Mouse (Mus musculus): ENCODE measurements around the gene Gm45711. TPM values are rescaled to one million over a fixed set of nuclear protein-coding genes. Genes with fewer than 3 reads are reported as not detected.
"Not testable (repeated sequence)": the region's sequence is repeated elsewhere in the genome, so short reads cannot be mapped to it uniquely, and the experiment has no call there.

The Gm45711 gene
- polyA plus RNA-seq, 1 experiment from 2014 or later: not detected

DNA sequence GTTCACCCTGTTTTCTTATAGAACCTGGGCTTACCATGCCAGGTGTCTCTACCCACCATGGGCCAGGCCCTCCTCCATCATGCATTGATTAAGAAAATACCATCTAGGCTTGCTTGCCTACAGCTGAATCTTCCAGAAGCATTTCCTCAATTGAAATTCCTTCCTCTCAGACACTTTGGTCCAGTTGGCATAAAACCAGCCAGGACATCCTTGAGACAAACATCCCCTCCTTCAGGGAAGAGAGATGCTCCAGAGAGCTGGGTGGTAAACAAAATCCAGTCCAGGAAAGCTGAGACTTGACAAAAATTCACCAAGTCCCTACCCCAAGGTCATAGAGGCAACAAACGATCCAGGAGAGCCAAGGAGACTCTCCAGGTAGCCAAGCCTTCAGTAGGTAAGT is 24.3 kb upstream of the Gm45711 start:
- no peak overlapping the region for H3K4me3 ChIP-seq (ENCODE audit: low read depth, low read length)
- H3K4me2 ChIP-seq (ENCODE audit: low read length): no peak overlapping the region
- no peak for ATAC-seq
- no peaks in the 10 kb centered on the region for H3K36me3 ChIP-seq (ENCODE audit: control insufficient read depth, insufficient read depth, low read length)
- no peaks in the 10 kb centered on the region for H3K4me1 ChIP-seq (ENCODE audit: control insufficient read depth, insufficient read depth, low read length)
- H3K27ac ChIP-seq (ENCODE audit: low read depth, low read length): no peak overlapping the region
- no peaks in the 10 kb centered on the region for H3K9me3 ChIP-seq (replicated peaks; ENCODE audit: control insufficient read depth, low read length)
- DNase-seq (ENCODE audit: low spot score): no peak
- H3K9ac ChIP-seq (ENCODE audit: low read length): no peak overlapping the region
- WGBS: 77% methylated on average over 1 of the region's 1 CpGs
- no peaks in the 10 kb centered on the region for H3K27me3 ChIP-seq (replicated peaks; ENCODE audit: control insufficient read depth, insufficient read depth, low read length)

DNA sequence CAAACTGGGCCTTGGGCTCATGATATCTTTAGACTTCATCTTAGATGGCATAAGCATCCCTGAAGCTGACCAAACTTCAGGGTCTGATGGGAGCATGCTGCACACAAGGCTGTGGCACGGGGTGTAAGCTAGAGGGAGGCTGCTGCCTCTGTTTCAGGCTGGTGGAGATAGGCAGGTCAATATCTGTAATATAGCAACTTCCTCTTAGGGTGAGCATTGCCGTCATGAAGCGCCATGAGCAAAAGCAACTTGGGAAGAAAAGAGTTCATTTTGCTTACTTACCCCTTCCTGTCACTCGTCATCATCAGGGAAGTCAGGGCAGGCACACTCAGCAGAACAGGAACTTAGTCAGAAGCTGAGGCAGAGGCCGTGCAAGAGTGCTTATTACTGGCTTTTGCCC is 23.9 kb upstream of the Gm45711 start:
- WGBS: 80% methylated on average over 5 of the region's 5 CpGs
- no peak overlapping the region for H3K4me2 ChIP-seq (ENCODE audit: low read length)
- H3K27me3 ChIP-seq (replicated peaks; ENCODE audit: control insufficient read depth, insufficient read depth, low read length): no peaks in the 10 kb centered on the region
- no peaks in the 10 kb centered on the region for H3K9me3 ChIP-seq (replicated peaks; ENCODE audit: control insufficient read depth, low read length)
- ATAC-seq (no peak), DNase-seq (ENCODE audit: low spot score) (no peak)
- H3K4me3 ChIP-seq (ENCODE audit: low read depth, low read length): no peak overlapping the region
- no peaks in the 10 kb centered on the region for H3K36me3 ChIP-seq (ENCODE audit: control insufficient read depth, insufficient read depth, low read length)
- H3K27ac ChIP-seq (ENCODE audit: low read depth, low read length): no peak overlapping the region
- H3K9ac ChIP-seq (ENCODE audit: low read length): no peak overlapping the region
- H3K4me1 ChIP-seq (ENCODE audit: control insufficient read depth, insufficient read depth, low read length): no peaks in the 10 kb centered on the region

DNA sequence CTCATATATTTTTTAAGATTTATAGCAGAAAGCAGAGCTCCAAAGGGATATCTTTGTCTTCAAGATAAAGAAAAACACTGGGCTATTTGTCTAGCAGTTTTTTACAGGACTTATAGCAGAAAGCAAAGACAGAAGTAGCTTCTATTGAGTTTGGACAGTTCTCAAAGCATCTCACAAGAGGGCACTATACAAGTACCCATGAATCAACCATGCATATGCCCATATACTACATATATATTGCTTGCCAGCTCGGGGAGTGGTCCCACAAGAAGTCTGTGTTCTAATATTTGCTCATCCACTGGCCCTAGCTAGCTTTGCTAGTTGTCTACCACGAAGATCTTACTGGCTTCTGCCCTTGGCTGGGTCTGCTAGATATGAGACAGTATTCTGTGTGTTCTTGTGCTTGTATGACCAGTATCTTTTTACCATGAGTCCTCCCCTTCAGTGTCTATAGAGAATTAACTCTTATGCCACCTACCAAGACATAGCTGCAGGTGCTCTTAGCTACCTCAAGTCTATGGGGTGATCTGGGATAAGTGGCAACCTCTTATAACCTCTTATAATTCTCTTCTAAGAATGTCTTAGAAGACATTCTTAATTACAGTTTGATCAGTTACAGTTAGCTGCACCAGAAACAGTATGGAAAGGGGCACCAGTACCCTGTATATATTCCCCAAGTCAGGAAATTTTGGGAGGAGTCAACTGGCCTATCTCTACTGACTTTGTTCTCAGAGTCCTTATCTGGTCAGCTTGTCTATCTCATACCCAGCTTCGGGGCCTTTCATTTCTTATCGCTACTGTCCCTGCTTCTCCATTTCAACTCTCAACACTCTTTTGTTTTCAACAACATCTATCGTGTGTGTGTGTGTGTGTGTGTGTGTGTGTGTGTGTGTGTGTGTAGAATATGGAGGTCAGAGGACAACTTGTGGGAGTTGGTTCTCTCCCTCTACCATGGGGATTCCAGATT is 23.1 kb upstream of the Gm45711 start:
- Histone ChIP-seq H3K36me3 (ENCODE audit: control insufficient read depth, insufficient read depth, low read length) (no peaks in the 10 kb centered on the region), H3K9ac (ENCODE audit: low read length) (no peak overlapping the region), H3K4me3 (ENCODE audit: low read depth, low read length) (no peak overlapping the region), H3K9me3 (replicated peaks; ENCODE audit: control insufficient read depth, low read length) (no peaks in the 10 kb centered on the region), H3K4me1 (ENCODE audit: control insufficient read depth, insufficient read depth, low read length) (no peaks in the 10 kb centered on the region), H3K27ac (ENCODE audit: low read depth, low read length) (no peak overlapping the region), H3K4me2 (ENCODE audit: low read length) (no peak overlapping the region), H3K27me3 (replicated peaks; ENCODE audit: control insufficient read depth, insufficient read depth, low read length) (no peaks in the 10 kb centered on the region)
- ATAC-seq: no peak
- DNase-seq (ENCODE audit: low spot score): no peak
- 80% methylated on average over 5 of the region's 5 CpGs for WGBS

DNA sequence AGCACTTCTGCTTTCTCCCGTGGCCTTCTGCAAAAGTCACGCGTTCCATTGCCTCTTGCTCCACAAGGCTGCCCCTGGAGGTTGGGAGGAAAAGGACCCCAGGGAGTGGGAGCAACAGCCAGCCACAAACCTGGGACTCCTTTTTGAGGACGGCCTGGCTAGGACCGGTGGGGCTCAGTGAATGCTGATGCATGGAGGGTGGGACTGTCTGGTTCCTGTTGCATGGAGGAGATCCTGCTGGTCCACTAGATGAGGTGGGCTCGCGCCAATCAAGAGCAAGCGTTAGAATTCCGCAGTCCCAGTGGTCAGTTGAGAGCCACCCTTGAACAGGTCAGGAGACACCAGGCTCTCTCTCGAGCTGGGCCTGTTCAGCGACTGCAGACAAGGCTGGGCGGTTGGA is 12.0 kb upstream of the Gm45711 start, which contains the start of gene Cmtm2b:
Gene Cmtm2b, plus strand, starts transcription at position 301 of the 400 bp plus-strand sequence.
- not testable (repeated sequence) for H3K27me3 ChIP-seq (replicated peaks; ENCODE audit: control insufficient read depth, insufficient read depth, low read length); DNase-seq (ENCODE audit: low spot score); H3K9ac ChIP-seq (ENCODE audit: low read length); H3K4me3 ChIP-seq (ENCODE audit: low read depth, low read length); H3K4me1 ChIP-seq (ENCODE audit: control insufficient read depth, insufficient read depth, low read length); H3K4me2 ChIP-seq (ENCODE audit: low read length); H3K27ac ChIP-seq (ENCODE audit: low read depth, low read length); H3K36me3 ChIP-seq (ENCODE audit: control insufficient read depth, insufficient read depth, low read length); ATAC-seq; H3K9me3 ChIP-seq (replicated peaks; ENCODE audit: control insufficient read depth, low read length)
- WGBS: 91% methylated on average over 9 of the region's 12 CpGs

DNA sequence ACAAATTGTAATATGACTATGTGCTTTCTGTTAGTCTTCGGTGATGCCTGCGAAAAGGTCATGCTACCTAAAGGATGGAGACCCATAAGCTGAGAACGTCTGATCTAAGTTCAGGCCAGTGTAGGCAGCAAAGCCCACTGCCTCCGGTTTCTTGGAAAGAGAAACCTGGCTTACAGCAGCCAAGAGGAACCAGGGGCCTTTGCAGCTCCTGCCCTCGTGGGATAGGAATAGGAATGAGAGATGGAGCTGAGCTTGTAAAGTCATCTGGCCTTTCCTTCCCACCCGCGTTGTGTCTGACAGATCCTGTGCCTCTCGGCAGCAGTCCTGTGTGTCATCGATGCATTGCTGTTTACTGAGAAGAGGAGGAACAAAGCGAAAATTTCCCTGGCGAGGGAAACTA is 11.4 kb upstream of the Gm45711 start, which contains the start of gene Gm11020:
Gene Gm11020, plus strand, starts transcription at position 301 of the 400 bp plus-strand sequence.
- 88% methylated on average over 8 of the region's 11 CpGs for WGBS
- H3K9me3 ChIP-seq (replicated peaks; ENCODE audit: control insufficient read depth, low read length); H3K36me3 ChIP-seq (ENCODE audit: control insufficient read depth, insufficient read depth, low read length); H3K4me3 ChIP-seq (ENCODE audit: low read depth, low read length); H3K27me3 ChIP-seq (replicated peaks; ENCODE audit: control insufficient read depth, insufficient read depth, low read length); H3K9ac ChIP-seq (ENCODE audit: low read length); H3K27ac ChIP-seq (ENCODE audit: low read depth, low read length); DNase-seq (ENCODE audit: low spot score); H3K4me2 ChIP-seq (ENCODE audit: low read length); ATAC-seq; H3K4me1 ChIP-seq (ENCODE audit: control insufficient read depth, insufficient read depth, low read length): not testable (repeated sequence)

DNA sequence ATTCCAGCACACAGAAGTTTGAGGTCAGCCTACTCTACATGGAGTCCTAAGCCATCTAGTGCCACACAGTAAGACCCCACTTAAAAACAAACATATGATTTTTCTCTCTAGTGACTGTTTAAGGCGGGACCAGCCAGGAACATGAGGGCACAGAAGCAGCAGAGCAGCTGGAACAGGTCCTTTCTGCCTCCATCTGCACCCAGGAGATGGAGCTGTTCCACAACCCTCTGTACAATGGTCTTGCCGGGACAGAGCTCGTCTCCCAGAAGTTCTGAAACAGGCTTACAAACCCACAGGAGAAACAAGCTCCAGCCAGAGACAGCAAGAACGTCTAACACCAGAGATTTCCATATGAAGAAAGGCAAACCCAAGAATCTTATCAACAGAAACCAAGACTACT is 3.4 kb upstream of the Gm45711 start:
- no peak for ATAC-seq
- no peaks in the 10 kb centered on the region for H3K4me1 ChIP-seq (ENCODE audit: control insufficient read depth, insufficient read depth, low read length)
- 84% methylated on average over 4 of the region's 4 CpGs for WGBS
- no peaks in the 10 kb centered on the region for H3K27me3 ChIP-seq (replicated peaks; ENCODE audit: control insufficient read depth, insufficient read depth, low read length)
- H3K9me3 ChIP-seq (replicated peaks; ENCODE audit: control insufficient read depth, low read length): no peaks in the 10 kb centered on the region
- no peak overlapping the region for H3K4me2 ChIP-seq (ENCODE audit: low read length)
- no peaks in the 10 kb centered on the region for H3K36me3 ChIP-seq (ENCODE audit: control insufficient read depth, insufficient read depth, low read length)
- H3K4me3 ChIP-seq (ENCODE audit: low read depth, low read length): no peak overlapping the region
- no peak overlapping the region for H3K27ac ChIP-seq (ENCODE audit: low read depth, low read length)
- H3K9ac ChIP-seq (ENCODE audit: low read length): no peak overlapping the region
- no peak for DNase-seq (ENCODE audit: low spot score)

DNA sequence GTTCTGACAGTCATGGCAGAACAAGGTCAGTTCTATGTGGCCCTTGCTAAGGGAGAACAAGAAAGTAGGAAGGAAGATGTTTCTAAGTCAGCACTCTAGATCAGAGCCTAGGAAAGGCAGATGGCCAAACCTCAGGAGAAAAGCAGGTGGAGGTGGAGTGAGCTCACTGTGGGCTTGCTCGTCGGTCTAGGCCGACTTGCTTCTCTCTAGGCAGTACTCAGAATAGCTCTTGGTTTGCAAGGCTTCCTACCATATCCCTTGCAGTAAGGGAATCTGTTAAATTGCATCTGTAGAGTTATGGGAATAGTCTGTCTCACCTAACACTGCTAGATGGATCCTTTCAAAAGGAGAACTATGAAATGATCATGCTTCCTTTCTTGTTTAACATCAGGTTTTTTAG is 2.1 kb upstream of the Gm45711 start:
- not testable (repeated sequence) for H3K4me1 ChIP-seq (ENCODE audit: control insufficient read depth, insufficient read depth, low read length); H3K9ac ChIP-seq (ENCODE audit: low read length); H3K36me3 ChIP-seq (ENCODE audit: control insufficient read depth, insufficient read depth, low read length); ATAC-seq; H3K9me3 ChIP-seq (replicated peaks; ENCODE audit: control insufficient read depth, low read length); DNase-seq (ENCODE audit: low spot score); H3K4me2 ChIP-seq (ENCODE audit: low read length); H3K4me3 ChIP-seq (ENCODE audit: low read depth, low read length); H3K27me3 ChIP-seq (replicated peaks; ENCODE audit: control insufficient read depth, insufficient read depth, low read length); H3K27ac ChIP-seq (ENCODE audit: low read depth, low read length)
- 88% methylated on average over 3 of the region's 3 CpGs for WGBS

DNA sequence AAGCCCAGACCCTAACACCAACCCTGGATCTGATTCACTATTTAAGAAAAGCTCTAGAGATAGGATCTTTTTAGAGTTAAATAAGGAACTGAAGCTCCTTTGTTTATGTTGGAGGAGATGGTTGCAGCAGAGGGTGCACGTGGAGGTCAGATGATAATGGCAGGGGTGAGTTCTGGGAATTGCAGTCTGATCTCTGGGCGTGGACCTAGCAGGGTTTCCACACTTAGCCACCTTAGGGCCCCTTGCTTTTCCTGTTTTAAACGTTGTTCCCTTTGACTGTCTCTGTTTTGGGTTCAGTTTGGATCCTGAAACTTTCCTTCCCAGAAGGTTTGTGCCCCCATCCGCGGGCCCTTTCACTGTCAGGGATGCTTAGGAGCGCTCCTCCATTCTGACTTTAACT is 1.5 kb downstream of the Gm45711 start:
- H3K4me3 ChIP-seq (ENCODE audit: low read depth, low read length); H3K27ac ChIP-seq (ENCODE audit: low read depth, low read length); H3K27me3 ChIP-seq (replicated peaks; ENCODE audit: control insufficient read depth, insufficient read depth, low read length); H3K4me1 ChIP-seq (ENCODE audit: control insufficient read depth, insufficient read depth, low read length); DNase-seq (ENCODE audit: low spot score); ATAC-seq; H3K4me2 ChIP-seq (ENCODE audit: low read length); H3K36me3 ChIP-seq (ENCODE audit: control insufficient read depth, insufficient read depth, low read length); H3K9me3 ChIP-seq (replicated peaks; ENCODE audit: control insufficient read depth, low read length); H3K9ac ChIP-seq (ENCODE audit: low read length): not testable (repeated sequence)
- 73% methylated on average over 6 of the region's 6 CpGs for WGBS

DNA sequence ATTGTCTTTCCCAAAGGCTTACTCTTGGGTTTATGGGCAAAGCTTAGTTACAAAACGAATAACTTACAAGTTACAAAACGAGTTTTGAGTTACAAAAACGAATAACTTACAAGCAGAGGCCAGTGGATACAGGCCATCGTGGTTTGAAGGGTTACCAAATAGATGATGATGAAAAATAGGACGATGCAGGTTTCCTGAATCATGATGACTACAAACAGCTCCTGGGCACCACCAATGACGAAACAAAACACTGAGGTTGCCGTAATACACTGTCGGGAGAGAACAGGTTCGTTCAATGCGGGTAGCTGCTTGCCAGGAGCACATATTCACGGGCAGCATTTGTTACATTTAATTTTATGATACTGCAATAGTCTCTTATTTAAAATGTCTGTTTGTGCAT is 4.9 kb downstream of the Gm45711 start:
- no peak overlapping the region for H3K9ac ChIP-seq (ENCODE audit: low read length)
- WGBS: 90% methylated on average over 11 of the region's 11 CpGs
- peaks cover 6% of the 10 kb centered on the region; the same call in 1 of the 2 replicates for H3K4me1 ChIP-seq (ENCODE audit: control insufficient read depth, insufficient read depth, low read length)
- DNase-seq (ENCODE audit: low spot score) (no peak), ATAC-seq (no peak)
- no peak overlapping the region for H3K27ac ChIP-seq (ENCODE audit: low read depth, low read length)
- H3K27me3 ChIP-seq (replicated peaks; ENCODE audit: control insufficient read depth, insufficient read depth, low read length): no peaks in the 10 kb centered on the region
- no peak overlapping the region for H3K4me2 ChIP-seq (ENCODE audit: low read length)
- no peaks in the 10 kb centered on the region for H3K9me3 ChIP-seq (replicated peaks; ENCODE audit: control insufficient read depth, low read length)
- H3K36me3 ChIP-seq (ENCODE audit: control insufficient read depth, insufficient read depth, low read length): no peaks in the 10 kb centered on the region
- no peak overlapping the region for H3K4me3 ChIP-seq (ENCODE audit: low read depth, low read length)

Data from forebrain, embryonic 14.5 days (tissue).